Mouse (Mus musculus) heart, embryonic 13.5 days (tissue): ENCODE measurements at regions not wholly inside any gene's neighbourhood (a gene's known extent, or its start where the extent isn't known, plus 50 kb on each side); places are given as distances from the start of the nearest gene placed in this dataset.

Source experiments
- ATAC-seq: fragments of 200-750 bp; cut with Nextera tagmentation; 2 replicates; pipeline ENCODE4 v1.8.0; 2017; ENCODE audit warnings: moderate TSS enrichment; ENCODE audit not compliant: insufficient number of reproducible peaks, low FRiP score, low TSS enrichment; ENCODE audit errors: extremely low read depth
- H3K27ac ChIP-seq: fragments of 300-500 bp; sonication (generic); replicated peaks from 2 replicates; pipeline ENCODE4 v1.5.1; 2015; ENCODE audit warnings: moderate library complexity, mild to moderate bottlenecking, inconsistent platforms
- H3K27me3 ChIP-seq: fragments of 300-500 bp; sonication (generic); replicated peaks from 2 replicates; pipeline ENCODE4 v1.6.1; 2015; ENCODE audit warnings: mild to moderate bottlenecking, inconsistent platforms
- H3K36me3 ChIP-seq: fragments of 300-500 bp; sonication (generic); 2 replicates; pipeline ENCODE4 v1.6.1; 2015; ENCODE audit warnings: mild to moderate bottlenecking, inconsistent platforms
- H3K4me1 ChIP-seq: fragments of 300-500 bp; sonication (generic); 2 replicates; pipeline ENCODE4 v1.6.1; 2015; ENCODE audit warnings: inconsistent platforms
- H3K4me2 ChIP-seq: fragments of 300-500 bp; sonication (generic); 2 replicates; pipeline ENCODE4 v1.6.1; 2015; ENCODE audit warnings: inconsistent platforms, mild to moderate bottlenecking, moderate library complexity
- H3K4me3 ChIP-seq: fragments of 300-500 bp; sonication (generic); 2 replicates; pipeline ENCODE4 v1.5.1; 2015; ENCODE audit warnings: moderate library complexity, mild to moderate bottlenecking, inconsistent platforms
- H3K9ac ChIP-seq: fragments of 300-500 bp; sonication (generic); 2 replicates; pipeline ENCODE4 v1.6.1; 2015; ENCODE audit warnings: inconsistent platforms, mild to moderate bottlenecking, moderate library complexity
- H3K9me3 ChIP-seq: fragments of 300-500 bp; sonication (generic); 2 replicates; pipeline ENCODE4 v1.6.1; 2016; ENCODE audit warnings: inconsistent platforms
- WGBS: fragments of 180-500 bp; shearing (Covaris S2); methylation state at CpG from one replicate; pipeline ENCODE4 v1.1.7; 2015; ENCODE audit warnings: mixed read lengths; 5-methylcytosine and 5-hydroxymethylcytosine counted together

- H3K4me1 ChIP-seq, result peaks cover 6% of the 10 kb centered on the region; the same call in 1 of the 2 replicates
- H3K9ac ChIP-seq, result no peak overlapping the region
- no peak overlapping the region for H3K27ac ChIP-seq
- H3K36me3 ChIP-seq, result no peaks in the 10 kb centered on the region
- ATAC-seq, result no peak; the same call in 1 of the 2 replicates
- H3K4me3 ChIP-seq, result no peak overlapping the region
- H3K9me3 ChIP-seq, result 0 out of 2 replicates have a peak, but pooled peaks cover under 1% of the 10 kb centered on the region
- 0 out of 2 replicates have a peak, but pooled peaks cover 3% of the 10 kb centered on the region for H3K27me3 ChIP-seq
- H3K4me2 ChIP-seq, result no peak overlapping the region
- WGBS, result 67% methylated on average over 2 of the region's 2 CpGs
Observed at GRCm38 (mm10) chr2:128468323-128468722, 122.7 kb upstream of the Spdye4c start.

GRCm38 (mm10) chr2:128470351-128470750, 120.7 kb upstream of the Spdye4c start:
- no peak overlapping the region for H3K27ac ChIP-seq
- H3K4me2 ChIP-seq, result no peak overlapping the region
- H3K9ac ChIP-seq, result no peak overlapping the region
- no peak overlapping the region for H3K4me3 ChIP-seq
- H3K36me3 ChIP-seq, result no peaks in the 10 kb centered on the region
- no peak for ATAC-seq
- H3K4me1 ChIP-seq, result peaks cover 6% of the 10 kb centered on the region; the same call in 1 of the 2 replicates
- 56% methylated on average over 5 of the region's 5 CpGs for WGBS
- no peaks in the 10 kb centered on the region for H3K9me3 ChIP-seq
- 0 out of 2 replicates have a peak, but pooled peaks cover 3% of the 10 kb centered on the region for H3K27me3 ChIP-seq

DNA sequence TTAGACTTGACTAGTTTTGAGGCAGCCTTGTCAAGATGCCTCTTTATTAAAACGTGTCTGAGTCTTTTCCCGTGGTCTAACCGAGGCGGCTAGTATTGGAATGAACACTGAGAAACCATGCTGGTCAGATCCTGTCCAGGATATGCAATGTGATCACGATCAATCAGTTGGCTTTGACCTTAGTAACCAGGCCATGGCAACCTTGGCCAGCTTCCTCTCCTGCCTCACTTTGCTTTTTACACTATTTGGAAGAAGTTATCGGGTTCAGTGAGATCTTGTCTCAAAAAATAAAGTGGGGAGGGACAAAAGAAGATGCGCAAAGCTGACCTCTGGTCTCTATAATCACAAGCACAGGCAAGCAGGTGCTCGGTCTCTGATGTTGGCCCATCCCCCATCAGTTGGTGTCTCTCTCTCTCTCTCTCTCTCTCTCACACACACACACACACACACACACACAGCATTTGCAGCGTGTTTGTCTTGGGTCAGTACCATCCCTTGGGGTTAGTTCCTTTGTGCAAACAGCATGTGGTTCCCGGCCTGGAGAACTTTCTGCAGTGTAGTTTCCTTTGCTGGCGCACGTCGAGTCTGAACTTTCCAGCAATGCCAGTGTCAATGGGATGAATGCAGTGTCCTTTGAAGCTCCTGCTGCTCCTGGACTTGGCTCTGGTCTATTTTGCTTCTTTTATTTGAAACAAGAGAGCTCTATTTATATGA, 117.6 kb upstream of the Spdye4c start:
- Histone ChIP-seq H3K4me1 (no peaks in the 10 kb centered on the region; the same call in 1 of the 2 replicates), H3K27ac (no peak overlapping the region), H3K4me3 (no peak overlapping the region), H3K9me3 (no peaks in the 10 kb centered on the region), H3K4me2 (no peak overlapping the region), H3K36me3 (no peaks in the 10 kb centered on the region), H3K9ac (no peak overlapping the region), H3K27me3 (no peaks in the 10 kb centered on the region)
- no peak for ATAC-seq
- WGBS, result 72% methylated on average over 13 of the region's 13 CpGs

DNA sequence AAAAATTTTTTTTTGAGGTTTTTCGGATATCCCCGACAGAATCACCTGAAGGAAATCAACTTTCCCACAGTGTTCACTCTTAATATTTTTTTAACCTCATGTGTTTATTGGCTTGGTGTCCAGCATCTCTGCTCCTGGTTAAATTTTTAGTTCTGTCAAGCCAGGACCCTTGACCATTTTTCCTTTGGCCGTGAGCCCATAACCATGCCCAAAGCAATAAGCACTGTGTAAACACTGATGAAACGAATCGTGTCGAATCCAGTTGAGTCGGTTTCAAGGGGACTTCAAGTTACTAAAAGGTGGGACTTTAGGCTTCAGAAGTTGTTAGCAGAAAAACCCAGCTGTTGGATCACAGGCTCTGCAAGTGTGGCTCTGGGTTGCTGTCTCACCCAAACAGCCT, 117.0 kb upstream of the Spdye4c start:
- H3K4me1 ChIP-seq, result no peaks in the 10 kb centered on the region; the same call in 1 of the 2 replicates
- H3K9ac ChIP-seq, result no peak overlapping the region
- H3K4me2 ChIP-seq, result no peak overlapping the region
- ATAC-seq, result no peak
- H3K27me3 ChIP-seq, result no peaks in the 10 kb centered on the region
- H3K27ac ChIP-seq, result no peak overlapping the region
- no peaks in the 10 kb centered on the region for H3K9me3 ChIP-seq
- 66% methylated on average over 7 of the region's 7 CpGs for WGBS
- H3K4me3 ChIP-seq, result no peak overlapping the region
- no peaks in the 10 kb centered on the region for H3K36me3 ChIP-seq

GRCm38 (mm10) chr2:128477242-128477641, 113.8 kb upstream of the Spdye4c start:
- H3K9ac ChIP-seq, result no peak overlapping the region
- H3K9me3 ChIP-seq, result no peaks in the 10 kb centered on the region
- no peak overlapping the region for H3K4me3 ChIP-seq
- H3K4me1 ChIP-seq, result no peaks in the 10 kb centered on the region; the same call in 1 of the 2 replicates
- no peak overlapping the region for H3K4me2 ChIP-seq
- no peaks in the 10 kb centered on the region for H3K27me3 ChIP-seq
- WGBS, result 61% methylated on average over 2 of the region's 2 CpGs
- H3K36me3 ChIP-seq, result no peaks in the 10 kb centered on the region
- no peak overlapping the region for H3K27ac ChIP-seq
- no peak for ATAC-seq

DNA sequence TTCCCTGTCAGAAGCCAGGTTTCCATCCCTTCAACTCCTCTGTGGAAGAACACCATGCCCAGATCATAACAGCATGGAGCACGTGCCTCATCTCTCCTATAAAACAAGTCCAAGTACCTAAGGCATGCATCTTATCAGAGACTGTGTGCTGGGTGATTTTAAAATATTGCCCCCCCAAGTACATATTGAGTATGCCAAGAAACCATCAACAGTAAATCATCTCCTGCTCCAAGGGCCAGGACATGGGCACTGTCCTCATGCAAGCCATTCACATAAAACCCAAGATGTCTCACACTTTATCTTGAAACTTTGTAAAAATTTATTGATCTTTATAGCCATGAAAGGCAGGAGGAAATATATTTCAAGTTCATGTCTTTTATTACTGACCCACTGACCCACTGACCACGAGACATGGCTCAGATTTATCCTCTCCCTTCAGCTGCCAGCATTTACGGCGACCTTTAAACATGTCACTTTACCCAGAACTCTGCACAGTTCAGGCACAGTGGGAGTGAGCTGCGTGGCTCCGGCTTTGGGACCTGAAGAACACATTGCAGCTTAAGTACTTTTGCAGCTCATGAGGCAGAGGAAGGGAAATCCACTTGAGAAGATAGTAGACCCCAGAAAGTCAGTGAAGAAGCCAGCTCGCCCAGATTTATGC, 99.7 kb upstream of the Spdye4c start:
- Histone ChIP-seq H3K9me3 (no peaks in the 10 kb centered on the region), H3K27me3 (no peaks in the 10 kb centered on the region), H3K4me1 (no peaks in the 10 kb centered on the region), H3K9ac (no peak overlapping the region), H3K36me3 (no peaks in the 10 kb centered on the region), H3K4me3 (no peak overlapping the region), H3K27ac (no peak overlapping the region), H3K4me2 (no peak overlapping the region)
- no peak for ATAC-seq
- 66% methylated on average over 7 of the region's 7 CpGs for WGBS

GRCm38 (mm10) chr2:128493871-128494270, 97.1 kb upstream of the Spdye4c start:
- 75% methylated on average over 5 of the region's 5 CpGs for WGBS
- Histone ChIP-seq H3K36me3 (no peaks in the 10 kb centered on the region), H3K9ac (no peak overlapping the region), H3K27me3 (no peaks in the 10 kb centered on the region; the same call in 1 of the 2 replicates), H3K4me2 (no peak overlapping the region), H3K4me1 (no peaks in the 10 kb centered on the region), H3K4me3 (no peak overlapping the region), H3K27ac (no peak overlapping the region), H3K9me3 (no peaks in the 10 kb centered on the region)
- no peak for ATAC-seq

- WGBS, result 52% methylated on average over 3 of the region's 3 CpGs
- Histone ChIP-seq H3K9ac (no peak overlapping the region), H3K4me2 (no peak overlapping the region), H3K4me1 (peaks cover under 1% of the 10 kb centered on the region), H3K9me3 (peaks cover 6% of the 10 kb centered on the region; the same call in 1 of the 2 replicates), H3K36me3 (no peaks in the 10 kb centered on the region), H3K4me3 (no peak overlapping the region), H3K27me3 (no peaks in the 10 kb centered on the region; the same call in 1 of the 2 replicates), H3K27ac (no peak overlapping the region)
- no peak for ATAC-seq
Observed at GRCm38 (mm10) chr2:128497891-128498290, 93.1 kb upstream of the Spdye4c start.

GRCm38 (mm10) chr2:128498611-128499010, 92.4 kb upstream of the Spdye4c start:
- no peaks in the 10 kb centered on the region; the same call in 1 of the 2 replicates for H3K27me3 ChIP-seq
- 71% methylated on average over 5 of the region's 5 CpGs for WGBS
- H3K4me2 ChIP-seq, result no peak overlapping the region
- no peak overlapping the region for H3K27ac ChIP-seq
- peaks cover 8% of the 10 kb centered on the region for H3K4me1 ChIP-seq
- H3K4me3 ChIP-seq, result no peak overlapping the region
- ATAC-seq, result no peak
- H3K9ac ChIP-seq, result no peak overlapping the region
- H3K9me3 ChIP-seq, result peaks cover 6% of the 10 kb centered on the region; the same call in 1 of the 2 replicates
- no peaks in the 10 kb centered on the region for H3K36me3 ChIP-seq

- H3K4me1 ChIP-seq, result peaks cover 9% of the 10 kb centered on the region
- no peak overlapping the region for H3K27ac ChIP-seq
- no peaks in the 10 kb centered on the region; the same call in 1 of the 2 replicates for H3K27me3 ChIP-seq
- H3K36me3 ChIP-seq, result no peaks in the 10 kb centered on the region
- H3K9ac ChIP-seq, result no peak overlapping the region
- H3K4me3 ChIP-seq, result no peak overlapping the region
- 67% methylated on average over 14 of the region's 14 CpGs for WGBS
- ATAC-seq, result no peak
- H3K4me2 ChIP-seq, result no peak overlapping the region
- peaks cover 6% of the 10 kb centered on the region; the same call in 1 of the 2 replicates for H3K9me3 ChIP-seq
Observed at GRCm38 (mm10) chr2:128499575-128500184, 91.3 kb upstream of the Spdye4c start.

DNA sequence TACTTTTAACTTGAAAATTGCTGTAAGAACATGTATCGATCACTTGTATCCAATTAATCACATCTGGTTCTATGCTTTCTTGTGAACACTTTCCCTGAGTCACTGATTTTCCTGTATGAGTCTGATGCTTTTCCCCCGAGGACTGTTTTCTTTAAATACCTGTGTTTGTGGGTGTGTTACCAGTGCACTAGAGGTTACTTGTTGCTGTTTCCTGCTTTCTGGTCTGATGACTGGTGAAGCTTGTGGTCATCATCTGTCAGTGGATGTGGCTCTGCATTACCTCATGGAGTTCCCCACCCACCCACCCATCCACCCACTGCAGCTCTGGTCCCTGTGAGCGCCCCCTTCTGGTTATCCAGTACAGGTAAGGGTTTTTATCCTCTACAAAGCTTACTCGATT, 88.3 kb upstream of the Spdye4c start:
- H3K4me2 ChIP-seq, result no peak overlapping the region

More for the DNA sequence above, 88.3 kb upstream of the Spdye4c start:
- Histone ChIP-seq H3K4me3 (no peak overlapping the region), H3K9ac (no peak overlapping the region), H3K36me3 (no peaks in the 10 kb centered on the region), H3K27ac (no peak overlapping the region), H3K9me3 (peaks cover 6% of the 10 kb centered on the region; the same call in 1 of the 2 replicates), H3K27me3 (no peaks in the 10 kb centered on the region; the same call in 1 of the 2 replicates), H3K4me1 (peaks cover 19% of the 10 kb centered on the region)
- ATAC-seq, result no peak
- 65% methylated on average over 4 of the region's 4 CpGs for WGBS
